Mouse (Mus musculus) heart, embryonic 10.5 days (tissue): ENCODE data around the gene Sel1l. TPM values are rescaled to one million over a fixed set of nuclear protein-coding genes. Genes with fewer than 3 reads are reported as not detected.

Source experiments
- DNase-seq: peaks from one replicate; pipeline ENCODE4 v3.0.0-alpha.2; 2017; ENCODE audit warnings: low spot score
- H3K27ac ChIP-seq: fragments of 300-500 bp; sonication (generic); 2 replicates; pipeline ENCODE4 v1.5.1; 2016; ENCODE audit warnings: mild to moderate bottlenecking
- H3K27me3 ChIP-seq: fragments of 300-500 bp; sonication (generic); 2 replicates; pipeline ENCODE4 v1.6.1; 2016; ENCODE audit warnings: mild to moderate bottlenecking; ENCODE audit not compliant: poor library complexity, insufficient read depth, severe bottlenecking
- H3K36me3 ChIP-seq: fragments of 300-500 bp; sonication (generic); 2 replicates; pipeline ENCODE4 v1.6.1; 2016; ENCODE audit warnings: mild to moderate bottlenecking, moderate library complexity
- H3K4me1 ChIP-seq: fragments of 300-500 bp; sonication (generic); 2 replicates; pipeline ENCODE4 v1.6.1; 2016; ENCODE audit warnings: mild to moderate bottlenecking
- H3K4me3 ChIP-seq: fragments of 300-500 bp; sonication (generic); 2 replicates; pipeline ENCODE4 v1.5.1; 2016; ENCODE audit warnings: mild to moderate bottlenecking, moderate library complexity
- H3K9me3 ChIP-seq: fragments of 300-500 bp; sonication (generic); 2 replicates; pipeline ENCODE4 v1.6.1; 2016; ENCODE audit warnings: mild to moderate bottlenecking, moderate library complexity
- WGBS: fragments of 180-500 bp; shearing (Covaris S2); methylation state at CpG from one replicate; pipeline ENCODE4 v1.1.7; 2016; 5-methylcytosine and 5-hydroxymethylcytosine counted together
- polyA plus RNA-seq: library from polyadenylated mRNA; unstranded; fragments of >200 nt; fragmentation: Nextera tagmentation; extraction: Ambion mirVana; gene quantifications from 2 replicates; pipeline ENCODE4 v1.2.1, GENCODE M21; 2016

Sel1l gene
- polyA plus RNA-seq, result 65.4 and 68.7 TPM in 2 replicates

GRCm38 (mm10) chr12:91849045-91849467 lies at the start of gene Sel1l:
Gene Sel1l, minus strand, starts transcription at chr12:91849157.
- Histone ChIP-seq H3K27me3 (no peaks in the 10 kb centered on the region), H3K27ac (peak within 1 kb of the TSS; percentile 90), H3K4me1 (0 out of 2 replicates have a peak, but pooled peaks cover 7% of the 10 kb centered on the region), H3K36me3 (peaks cover 1% of the 10 kb centered on the region), H3K9me3 (no peaks in the 10 kb centered on the region), H3K4me3 (peak within 1 kb of the TSS; percentile 83)
- DNase-seq, result peak; percentile 99
- under 1% methylated on average over 35 of the region's 35 CpGs for WGBS

- no peaks in the 10 kb centered on the region for H3K27me3 ChIP-seq
- no peak for DNase-seq
- 80% methylated on average over 9 of the region's 9 CpGs for WGBS
- H3K36me3 ChIP-seq, result no peaks in the 10 kb centered on the region
- no peak overlapping the region for H3K27ac ChIP-seq
- H3K4me3 ChIP-seq, result no peak overlapping the region
- no peaks in the 10 kb centered on the region for H3K9me3 ChIP-seq
- H3K4me1 ChIP-seq, result no peaks in the 10 kb centered on the region
Measured at GRCm38 (mm10) chr12:91892622-91893560, 43.9 kb upstream of the Sel1l start.

GRCm38 (mm10) chr12:91880431-91880830 lies 31.5 kb upstream of the Sel1l start:
- Histone ChIP-seq H3K4me3 (no peak overlapping the region), H3K4me1 (no peaks in the 10 kb centered on the region), H3K36me3 (no peaks in the 10 kb centered on the region), H3K27ac (no peak overlapping the region), H3K9me3 (no peaks in the 10 kb centered on the region), H3K27me3 (no peaks in the 10 kb centered on the region)
- no peak for DNase-seq
- WGBS, result 72% methylated on average over 13 of the region's 13 CpGs

GRCm38 (mm10) chr12:91878912-91879250 lies 29.9 kb upstream of the Sel1l start:
- Histone ChIP-seq H3K4me3 (no peak overlapping the region), H3K27me3 (no peaks in the 10 kb centered on the region), H3K4me1 (no peaks in the 10 kb centered on the region), H3K36me3 (no peaks in the 10 kb centered on the region), H3K27ac (no peak overlapping the region), H3K9me3 (no peaks in the 10 kb centered on the region)
- WGBS, result 74% methylated on average over 8 of the region's 8 CpGs
- DNase-seq, result no peak

GRCm38 (mm10) chr12:91878056-91878911 lies 29.3 kb upstream of the Sel1l start:
- no peak overlapping the region for H3K27ac ChIP-seq
- H3K36me3 ChIP-seq, result no peaks in the 10 kb centered on the region
- no peaks in the 10 kb centered on the region for H3K9me3 ChIP-seq
- H3K4me3 ChIP-seq, result no peak overlapping the region
- H3K27me3 ChIP-seq, result no peaks in the 10 kb centered on the region
- no peak for DNase-seq
- WGBS, result 73% methylated on average over 21 of the region's 21 CpGs
- no peaks in the 10 kb centered on the region for H3K4me1 ChIP-seq

- H3K27me3 ChIP-seq, result no peaks in the 10 kb centered on the region
- WGBS, result 50% methylated on average over 5 of the region's 5 CpGs
- H3K27ac ChIP-seq, result no peak overlapping the region
- H3K4me1 ChIP-seq, result no peaks in the 10 kb centered on the region
- no peak for DNase-seq
- H3K9me3 ChIP-seq, result no peaks in the 10 kb centered on the region
- no peak overlapping the region for H3K4me3 ChIP-seq
- H3K36me3 ChIP-seq, result no peaks in the 10 kb centered on the region
Measured at GRCm38 (mm10) chr12:91877646-91878045, 28.7 kb upstream of the Sel1l start.

GRCm38 (mm10) chr12:91870671-91871070 lies 21.7 kb upstream of the Sel1l start:
- Histone ChIP-seq H3K27me3 (no peaks in the 10 kb centered on the region), H3K36me3 (no peaks in the 10 kb centered on the region), H3K4me3 (no peak overlapping the region), H3K27ac (no peak overlapping the region), H3K9me3 (no peaks in the 10 kb centered on the region), H3K4me1 (no peaks in the 10 kb centered on the region)
- no peak for DNase-seq
- 81% methylated on average over 11 of the region's 11 CpGs for WGBS

GRCm38 (mm10) chr12:91869352-91869751 lies 20.4 kb upstream of the Sel1l start:
- Histone ChIP-seq H3K4me1 (no peaks in the 10 kb centered on the region), H3K27ac (no peak overlapping the region), H3K27me3 (no peaks in the 10 kb centered on the region), H3K4me3 (no peak overlapping the region), H3K9me3 (no peaks in the 10 kb centered on the region), H3K36me3 (no peaks in the 10 kb centered on the region)
- WGBS, result 59% methylated on average over 4 of the region's 4 CpGs
- no peak for DNase-seq

- no peaks in the 10 kb centered on the region for H3K27me3 ChIP-seq
- 54% methylated on average over 8 of the region's 8 CpGs for WGBS
- H3K36me3 ChIP-seq, result no peaks in the 10 kb centered on the region
- no peak for DNase-seq
- no peaks in the 10 kb centered on the region for H3K9me3 ChIP-seq
- H3K4me1 ChIP-seq, result no peaks in the 10 kb centered on the region
- no peak overlapping the region for H3K27ac ChIP-seq
- H3K4me3 ChIP-seq, result no peak overlapping the region
Measured at GRCm38 (mm10) chr12:91854330-91854729, 5.4 kb upstream of the Sel1l start.

GRCm38 (mm10) chr12:91848394-91849044 lies 438 bp downstream of the Sel1l start:
- Histone ChIP-seq H3K27me3 (no peaks in the 10 kb centered on the region), H3K4me3 (peak overlapping the region; percentile 83), H3K4me1 (0 out of 2 replicates have a peak, but pooled peaks cover 7% of the 10 kb centered on the region), H3K9me3 (no peaks in the 10 kb centered on the region), H3K27ac (peak overlapping the region; percentile 90), H3K36me3 (peaks cover 4% of the 10 kb centered on the region)
- 3% methylated on average over 30 of the region's 33 CpGs for WGBS
- no peak for DNase-seq

- WGBS, result 90% methylated on average over 6 of the region's 6 CpGs
- Histone ChIP-seq H3K4me3 (no peak overlapping the region), H3K9me3 (no peaks in the 10 kb centered on the region), H3K36me3 (peaks cover 19% of the 10 kb centered on the region), H3K27ac (no peak overlapping the region), H3K27me3 (no peaks in the 10 kb centered on the region), H3K4me1 (0 out of 2 replicates have a peak, but pooled peaks cover 7% of the 10 kb centered on the region)
- DNase-seq, result no peak
Measured at GRCm38 (mm10) chr12:91846038-91846437, 2.9 kb downstream of the Sel1l start.

- H3K27me3 ChIP-seq, result no peaks in the 10 kb centered on the region
- 90% methylated on average over 9 of the region's 9 CpGs for WGBS
- H3K9me3 ChIP-seq, result no peaks in the 10 kb centered on the region
- H3K4me3 ChIP-seq, result no peak overlapping the region
- DNase-seq, result no peak
- peaks cover 26% of the 10 kb centered on the region for H3K36me3 ChIP-seq
- no peak overlapping the region for H3K27ac ChIP-seq
- 0 out of 2 replicates have a peak, but pooled peaks cover 7% of the 10 kb centered on the region for H3K4me1 ChIP-seq
Measured at GRCm38 (mm10) chr12:91845393-91845792, 3.6 kb downstream of the Sel1l start.
